In genomic region chr9:53426726-53427125, GRCm38 (mm10) we compare ENCODE assay signal across 22 mouse cellular contexts. TPM values are rescaled to one million over a fixed set of nuclear protein-coding genes. Genes with fewer than 3 reads are reported as not detected.
DNase-seq lines count a peak whose midpoint lies in the region; ATAC-seq and TF ChIP-seq lines count a peak whose summit lies in the region.
"Had no signal": no experiment of that assay in that cellular context is flagged by ENCODE, and none has a peak within 500 bp of the region (broad histone marks: within the 10 kb centered on the region; RNA-seq: fewer than 3 reads in every experiment).

No protein-coding gene starts in this region.

- 78% methylated on average over 3 of the region's 3 CpGs for WGBS in heart, embryonic 12.5 days
- 62% methylated on average over 3 of the region's 3 CpGs for WGBS in liver, embryonic 14.5 days (ENCODE audit: insufficient replicate concordance)
- 91% methylated on average over 3 of the region's 3 CpGs for WGBS in kidney, embryonic 15.5 days

- no peak overlapping the region for H3K9ac ChIP-seq in heart, embryonic 12.5 days
- no peak overlapping the region for H3K9ac ChIP-seq in liver, embryonic 14.5 days (replicated peaks)
- H3K9ac ChIP-seq in kidney, embryonic 15.5 days, result no peak overlapping the region
- H3K9ac ChIP-seq: forebrain, embryonic 15.5 days; hindbrain, embryonic 12.5 days had no signal

- no peak for TF ChIP-seq EP300 in liver, embryonic 14.5 days (IDR thresholded peaks at IDR 0.05; ENCODE audit: low read depth)

- H3K4me3 ChIP-seq in heart, embryonic 12.5 days, result no peak overlapping the region
- no peak overlapping the region for H3K4me3 ChIP-seq in liver, embryonic 14.5 days (ENCODE audit: insufficient read depth in 1 of 2, low read depth in 2 of 2, low read length in 2 of 2)
- no peak overlapping the region for H3K4me3 ChIP-seq in kidney, embryonic 15.5 days (replicated peaks)
- H3K4me3 ChIP-seq: embryonic facial prominence, embryonic 10.5 days; erythroblast, embryonic 14.5 days; forebrain, embryonic 15.5 days; hindbrain, embryonic 12.5 days had no signal

- no peaks in the 10 kb centered on the region for H3K36me3 ChIP-seq in heart, embryonic 12.5 days
- no peaks in the 10 kb centered on the region for H3K36me3 ChIP-seq in liver, embryonic 14.5 days (replicated peaks; ENCODE audit: control insufficient read depth, insufficient read depth, low read depth)
- H3K36me3 ChIP-seq in kidney, embryonic 15.5 days, result no peaks in the 10 kb centered on the region
- H3K36me3 ChIP-seq: embryonic facial prominence, embryonic 10.5 days; forebrain, embryonic 15.5 days; G1E; hindbrain, embryonic 12.5 days had no signal

- H3K4me1 ChIP-seq in heart, embryonic 12.5 days (replicated peaks), result no peaks in the 10 kb centered on the region
- H3K4me1 ChIP-seq in liver, embryonic 14.5 days (replicated peaks; ENCODE audit: control insufficient read depth in 2 of 2, insufficient read depth in 2 of 2, low read length in 1 of 2), result peaks cover 3 to 24% of the 10 kb centered on the region in 2 experiments; a peak in 3 of 4 replicates
- no peaks in the 10 kb centered on the region for H3K4me1 ChIP-seq in kidney, embryonic 15.5 days
- H3K4me1 ChIP-seq: embryonic facial prominence, embryonic 10.5 days; forebrain, embryonic 15.5 days; hindbrain, embryonic 12.5 days had no signal

- H3K9me3 ChIP-seq in heart, embryonic 12.5 days (replicated peaks), result no peaks in the 10 kb centered on the region
- H3K9me3 ChIP-seq in liver, embryonic 14.5 days (ENCODE audit: control insufficient read depth, low read length), result no peaks in the 10 kb centered on the region
- H3K9me3 ChIP-seq in kidney, embryonic 15.5 days (replicated peaks), result no peaks in the 10 kb centered on the region
- H3K9me3 ChIP-seq: embryonic facial prominence, embryonic 10.5 days; forebrain, embryonic 15.5 days; G1E; hindbrain, embryonic 12.5 days had no signal

- H3K27me3 ChIP-seq in heart, embryonic 12.5 days (replicated peaks), result no peaks in the 10 kb centered on the region
- H3K27me3 ChIP-seq in liver, embryonic 14.5 days (ENCODE audit: control insufficient read depth, insufficient read depth, low read length), result no peaks in the 10 kb centered on the region
- H3K27me3 ChIP-seq in kidney, embryonic 15.5 days, result no peaks in the 10 kb centered on the region
- H3K27me3 ChIP-seq: forebrain, embryonic 15.5 days; hindbrain, embryonic 12.5 days had no signal

- no peak for TF ChIP-seq CTCF in liver, embryonic 14.5 days (IDR thresholded peaks at IDR 0.05; ENCODE audit: low read depth)

- DNase-seq in heart, adult 11 months, result peak; percentile 51
- no peak for DNase-seq in liver, embryonic 14.5 days (ENCODE audit: low read depth in 3 of 3, low spot score in 3 of 3)
- no peak for DNase-seq in left cerebral cortex, adult 8-10 months (ENCODE audit: low spot score in 2 of 2)
- DNase-seq in adrenal gland, postnatal 36 days, result no peak
- DNase-seq: adrenal gland, postnatal 10 days; B cell, adult 2 months; cerebellum, adult 2 months; gastrocnemius, postnatal 25 days; heart, postnatal 10 days; heart, postnatal 4 days had no signal

- H3K4me2 ChIP-seq in heart, embryonic 12.5 days, result no peak overlapping the region
- H3K4me2 ChIP-seq in liver, embryonic 14.5 days (ENCODE audit: low read depth), result no peak overlapping the region
- H3K4me2 ChIP-seq in kidney, embryonic 15.5 days, result no peak overlapping the region
- H3K4me2 ChIP-seq: forebrain, embryonic 15.5 days; hindbrain, embryonic 12.5 days had no signal

- ATAC-seq in heart, embryonic 12.5 days (ENCODE audit: insufficient number of reproducible peaks, low FRiP score), result no peak
- peak; percentile 34; the same call in 1 of the 2 replicates for ATAC-seq in liver, embryonic 14.5 days (ENCODE audit: insufficient read depth)
- ATAC-seq in megakaryocyte-erythroid progenitor cell, adult 5-6 weeks (replicated peaks; ENCODE audit: low FRiP score, low TSS enrichment, poor library complexity, severe bottlenecking), result peak; percentile 40; the same call in 1 of the 2 replicates
- no peak for ATAC-seq in kidney, embryonic 15.5 days (replicated peaks; ENCODE audit: low FRiP score)
- ATAC-seq: CD4-positive, CD25-positive, alpha-beta regulatory T cell, adult 4 months; forebrain, embryonic 15.5 days; hindbrain, embryonic 16.5 days; inflammation-experienced regulatory T-cells, adult 6 months had no signal

- H3K27ac ChIP-seq in heart, embryonic 12.5 days (ENCODE audit: poor library complexity, severe bottlenecking), result no peak overlapping the region
- H3K27ac ChIP-seq in liver, embryonic 14.5 days, result no peak overlapping the region
- H3K27ac ChIP-seq in kidney, embryonic 15.5 days, result no peak overlapping the region
- H3K27ac ChIP-seq: embryonic facial prominence, embryonic 10.5 days; forebrain, embryonic 15.5 days; hindbrain, embryonic 12.5 days had no signal

RNA-seq across cellular contexts. Expression of gene 4930550C14Rik, which starts 24.6 kb away (rescaled TPM):
- 0.23 and 1.0 TPM in 2 replicates for polyA plus RNA-seq in heart, embryonic 12.5 days (2016; fragmentation: Nextera tagmentation; extraction: Ambion mirVana)
- 0.12 and 0.64 TPM in 2 replicates for polyA plus RNA-seq in liver, embryonic 14.5 days (2012; rRNA removed)
- polyA plus RNA-seq in liver, embryonic 14.5 days (2014; fragmentation: Nextera tagmentation; extraction: Ambion mirVana), result 0.86 and 2.4 TPM in 2 replicates
- total RNA-seq in megakaryocyte-erythroid progenitor cell, adult 5-6 weeks (2014; fragmentation: Nextera tagmentation), result not detected in 2 replicates
- 0.38 and 0.84 TPM in 2 replicates for total RNA-seq in megakaryocyte-erythroid progenitor cell, adult 5-6 weeks (2017)
- total RNA-seq in left cerebral cortex, adult 8-10 months (2022), result 1 to 10 TPM in 2 of 4 experiments, under 1 TPM in 2; 0.50 to 1.6 (median 1.0) TPM
- polyA plus RNA-seq in kidney, embryonic 15.5 days (2015; fragmentation: Nextera tagmentation; extraction: Ambion mirVana), result 1.6 and 1.9 TPM in 2 replicates
- 1 to 10 TPM in 1 of 2 experiments, under 1 TPM in 1; 0.70 to 1.9 TPM for total RNA-seq in adrenal gland, postnatal 36 days (2021)
- total RNA-seq: G1E; gastrocnemius, postnatal 25 days; granulocyte monocyte progenitor cell, adult 5-6 weeks had no signal
- polyA plus RNA-seq: forebrain, embryonic 15.5 days; G1E had no signal

RNA-seq across cellular contexts. Expression of gene Kdelc2, which starts 42.9 kb away (rescaled TPM):
- 24.2 and 27.1 TPM in 2 replicates for polyA plus RNA-seq in heart, embryonic 12.5 days (2016; fragmentation: Nextera tagmentation; extraction: Ambion mirVana)
- 0.96 and 1.5 TPM in 2 replicates for polyA plus RNA-seq in liver, embryonic 14.5 days (2012; rRNA removed)
- polyA plus RNA-seq in liver, embryonic 14.5 days (2014; fragmentation: Nextera tagmentation; extraction: Ambion mirVana), result 2.3 and 3.0 TPM in 2 replicates
- 1.6 and 1.7 TPM in 2 replicates for total RNA-seq in megakaryocyte-erythroid progenitor cell, adult 5-6 weeks (2014; fragmentation: Nextera tagmentation)
- 0.94 and 4.5 TPM in 2 replicates for total RNA-seq in megakaryocyte-erythroid progenitor cell, adult 5-6 weeks (2017)
- 1 to 10 TPM; 5.9 to 7.3 (median 6.9) TPM for total RNA-seq in left cerebral cortex, adult 8-10 months (2022)
- polyA plus RNA-seq in kidney, embryonic 15.5 days (2015; fragmentation: Nextera tagmentation; extraction: Ambion mirVana), result 32.7 and 33.5 TPM in 2 replicates
- total RNA-seq in adrenal gland, postnatal 36 days (2021), result 10 to 100 TPM; 10.9 to 11.8 TPM
- polyA plus RNA-seq: erythroblast, embryonic 14.5 days; G1E had no signal

Comparison
In these comparisons a context has a peak if more than half of its experiments do, and no peak if none do; other contexts are left out.
1. ATAC-seq: peak in liver, embryonic 14.5 days (single experiment) and megakaryocyte-erythroid progenitor cell, adult 5-6 weeks (single experiment); none in heart, embryonic 12.5 days (single experiment) and kidney, embryonic 15.5 days (single experiment).